Mouse (Mus musculus): ENCODE measurements around the gene Exosc3. TPM values are rescaled to one million over a fixed set of nuclear protein-coding genes. Genes with fewer than 3 reads are reported as not detected.

Gene Exosc3
- total and polyA plus RNA-seq, 2 experiments from 2014 or later: 19.9 to 24.3 TPM

DNA sequence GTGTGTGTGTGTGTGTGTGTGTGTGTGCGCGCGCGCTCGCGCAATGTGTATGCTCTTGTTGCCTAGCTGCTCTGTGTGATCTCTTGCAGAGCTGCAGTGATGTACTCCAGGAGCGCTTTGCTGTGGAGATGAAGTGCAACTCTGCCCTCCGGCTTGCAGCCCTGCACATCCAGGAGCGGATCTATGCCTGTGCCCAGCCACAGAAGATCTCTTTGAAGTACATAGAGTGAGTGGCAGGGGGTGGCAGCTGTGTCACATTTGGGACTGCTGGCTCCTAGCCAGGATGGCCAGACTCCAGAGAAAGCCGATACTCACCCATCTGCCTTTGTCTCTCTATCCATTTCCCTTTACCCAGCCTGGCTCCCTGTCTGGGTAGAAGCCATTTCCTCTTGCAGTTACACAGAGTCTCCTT, 71.5 kb downstream of the Exosc3 start:
- Histone ChIP-seq H3K27me3 (ENCODE audit: insufficient read depth, low read length) (no peaks in the 10 kb centered on the region), H3K27ac (ENCODE audit: low read depth, low read length) (no peak overlapping the region), H3K36me3 (ENCODE audit: insufficient read depth, low read length) (0 out of 2 replicates have a peak, but pooled peaks cover 3% of the 10 kb centered on the region), H3K4me2 (ENCODE audit: low read depth, low read length, poor library complexity, severe bottlenecking) (no peak overlapping the region), H3K4me3 (ENCODE audit: low read depth, low read length) (no peak overlapping the region), H3K9ac (replicated peaks; ENCODE audit: low read length, poor library complexity, severe bottlenecking) (no peak overlapping the region), H3K9me3 (ENCODE audit: low read length) (no peaks in the 10 kb centered on the region), H3K4me1 (ENCODE audit: insufficient read depth, low read length) (no peaks in the 10 kb centered on the region)
- ATAC-seq (ENCODE audit: low FRiP score) (peak; percentile 88), DNase-seq (ENCODE audit: low spot score) (peak; percentile 87)
- peak; percentile 10; the same call in 1 of the 2 replicates for TF ChIP-seq CTCF (IDR thresholded peaks at IDR 0.05)
- WGBS: 48% methylated on average over 10 of the region's 10 CpGs

- DNase-seq (ENCODE audit: low spot score): no peak
- Histone ChIP-seq H3K4me1 (ENCODE audit: insufficient read depth, low read length) (no peaks in the 10 kb centered on the region), H3K9me3 (ENCODE audit: low read length) (no peaks in the 10 kb centered on the region), H3K27ac (ENCODE audit: low read depth, low read length) (no peak overlapping the region), H3K36me3 (ENCODE audit: insufficient read depth, low read length) (no peaks in the 10 kb centered on the region), H3K9ac (replicated peaks; ENCODE audit: low read length, poor library complexity, severe bottlenecking) (no peak overlapping the region), H3K4me2 (ENCODE audit: low read depth, low read length, poor library complexity, severe bottlenecking) (no peak overlapping the region), H3K27me3 (ENCODE audit: insufficient read depth, low read length) (no peaks in the 10 kb centered on the region), H3K4me3 (ENCODE audit: low read depth, low read length) (no peak overlapping the region)
- ATAC-seq (ENCODE audit: low FRiP score): no peak
- WGBS: 84% methylated on average over 3 of the region's 3 CpGs
- no peak for TF ChIP-seq CTCF (IDR thresholded peaks at IDR 0.05)
Observed at GRCm38 (mm10) chr4:45267883-45268282, 74.6 kb downstream of the Exosc3 start.

Other genes starting within 250 kb of the Exosc3 start
- gene Tomm5, start 234.6 kb downstream of the Exosc3 start, total RNA-seq (2014; rRNA removed): 109 and 128 TPM in 2 replicates
- gene Tomm5, start 234.6 kb downstream of the Exosc3 start, polyA plus RNA-seq (2015; fragmentation: Nextera tagmentation; extraction: Ambion mirVana): 194 and 204 TPM in 2 replicates
- gene Frmpd1, start 157.9 kb downstream of the Exosc3 start, total RNA-seq (2014; rRNA removed): 5.9 and 9.6 TPM in 2 replicates
- 3.0 and 3.2 TPM in 2 replicates for gene Frmpd1, start 157.9 kb downstream of the Exosc3 start, polyA plus RNA-seq (2015; fragmentation: Nextera tagmentation; extraction: Ambion mirVana)
- 9.7 and 12.5 TPM in 2 replicates for gene Trmt10b, start 45.6 kb downstream of the Exosc3 start, total RNA-seq (2014; rRNA removed)
- 22.2 and 23.3 TPM in 2 replicates for gene Trmt10b, start 45.6 kb downstream of the Exosc3 start, polyA plus RNA-seq (2015; fragmentation: Nextera tagmentation; extraction: Ambion mirVana)
- gene Dcaf10, start 631 bp downstream of the Exosc3 start, total RNA-seq (2014; rRNA removed): 29.0 and 62.5 TPM in 2 replicates
- 9.0 and 10.1 TPM in 2 replicates for gene Dcaf10, start 631 bp downstream of the Exosc3 start, polyA plus RNA-seq (2015; fragmentation: Nextera tagmentation; extraction: Ambion mirVana)
- 128 and 132 TPM in 2 replicates for gene Slc25a51, start 66.0 kb upstream of the Exosc3 start, total RNA-seq (2014; rRNA removed)
- gene Slc25a51, start 66.0 kb upstream of the Exosc3 start, polyA plus RNA-seq (2015; fragmentation: Nextera tagmentation; extraction: Ambion mirVana): 62.8 and 69.7 TPM in 2 replicates
- gene Shb, start 189.7 kb upstream of the Exosc3 start, total RNA-seq (2014; rRNA removed): 18.1 and 21.9 TPM in 2 replicates
- 5.2 and 5.8 TPM in 2 replicates for gene Shb, start 189.7 kb upstream of the Exosc3 start, polyA plus RNA-seq (2015; fragmentation: Nextera tagmentation; extraction: Ambion mirVana)

All from midbrain, postnatal 0 days (tissue).